Mouse (Mus musculus) CD4-positive helper T cell, adult 2 months (primary cell): Measurements from ENCODE around the gene Csrp3.

ENCODE experiments used
- DNase-seq: peaks from one replicate; pipeline ENCODE4 v3.0.0-alpha.2; 2012; ENCODE audit warnings: low read depth, missing footprints, low spot score

Gene Csrp3

DNA sequence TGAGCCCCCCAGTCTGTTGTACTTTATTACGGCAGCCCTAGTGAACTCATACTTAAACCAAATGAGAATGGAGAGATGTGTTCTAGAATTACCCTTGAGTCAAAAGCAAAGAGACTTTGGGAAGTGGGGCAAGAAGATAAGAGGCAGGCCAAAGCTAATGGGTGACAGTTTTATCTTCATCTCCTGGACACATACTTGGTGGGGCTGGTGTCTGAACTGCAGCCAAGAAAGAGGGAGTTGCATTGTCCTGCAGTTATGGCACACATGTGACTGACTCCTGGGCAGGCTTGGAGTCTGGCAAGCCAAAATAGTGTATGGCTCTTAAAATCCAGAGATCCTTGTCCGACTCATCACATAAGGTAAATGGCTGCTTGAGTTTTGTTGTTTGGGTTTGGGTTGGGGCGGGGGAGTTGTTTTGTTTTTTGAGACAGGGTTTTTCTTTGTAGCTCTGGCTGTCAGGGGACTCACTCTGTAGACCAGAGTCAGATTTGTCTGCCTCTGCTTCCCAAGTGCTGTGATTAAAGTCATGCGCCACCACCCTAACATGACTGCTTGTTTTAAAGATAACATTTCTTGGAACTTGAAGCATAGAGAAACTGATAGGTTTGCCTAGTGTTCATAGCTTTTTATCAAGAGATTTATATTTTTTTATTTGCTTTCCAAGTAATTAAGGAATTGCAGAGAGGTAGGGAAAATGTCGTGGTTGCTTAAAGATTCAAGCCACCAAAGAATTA is 18.5 kb downstream of the Csrp3 start:
- DNase-seq, result no peak

DNA sequence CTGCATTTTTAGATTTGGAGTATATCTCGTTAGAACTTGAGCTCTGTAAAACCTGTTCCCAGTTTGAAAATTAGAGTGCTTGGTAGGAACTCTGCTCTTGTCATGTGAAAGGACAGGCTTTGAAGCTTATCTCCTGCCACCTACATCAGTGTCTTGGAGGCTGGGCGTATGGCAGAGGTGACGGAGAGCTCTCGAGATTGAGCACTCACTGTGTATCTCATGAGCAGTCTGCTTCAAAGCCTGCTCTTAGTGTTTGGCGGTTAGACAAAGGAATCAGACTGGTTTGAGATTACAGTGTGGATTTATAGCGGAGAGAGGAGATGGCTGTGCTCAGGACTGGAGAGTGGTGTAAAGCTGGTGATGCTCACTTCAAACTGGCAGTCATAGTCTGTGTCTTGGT is 22.7 kb downstream of the Csrp3 start:
- no peak for DNase-seq

DNA sequence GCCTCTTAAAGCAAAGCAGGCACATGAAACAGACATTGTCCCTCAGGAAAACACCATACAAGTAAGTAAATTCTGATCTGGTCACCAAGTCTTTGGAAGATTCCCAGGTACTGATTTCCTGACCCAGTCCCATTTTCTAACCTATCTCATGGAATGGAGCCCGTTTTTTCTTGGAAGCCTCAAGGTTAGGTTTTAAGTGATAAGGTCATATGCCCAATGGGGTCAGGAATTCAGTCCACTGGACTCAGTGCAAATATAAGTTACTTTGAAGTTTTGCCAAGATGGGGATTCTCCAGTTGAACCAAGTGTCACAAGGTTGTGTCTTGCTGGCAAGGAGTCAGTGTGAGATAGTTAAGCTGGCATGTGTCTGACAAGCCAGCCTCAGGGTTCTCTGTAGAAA is 23.2 kb downstream of the Csrp3 start:
- DNase-seq, result no peak

DNA sequence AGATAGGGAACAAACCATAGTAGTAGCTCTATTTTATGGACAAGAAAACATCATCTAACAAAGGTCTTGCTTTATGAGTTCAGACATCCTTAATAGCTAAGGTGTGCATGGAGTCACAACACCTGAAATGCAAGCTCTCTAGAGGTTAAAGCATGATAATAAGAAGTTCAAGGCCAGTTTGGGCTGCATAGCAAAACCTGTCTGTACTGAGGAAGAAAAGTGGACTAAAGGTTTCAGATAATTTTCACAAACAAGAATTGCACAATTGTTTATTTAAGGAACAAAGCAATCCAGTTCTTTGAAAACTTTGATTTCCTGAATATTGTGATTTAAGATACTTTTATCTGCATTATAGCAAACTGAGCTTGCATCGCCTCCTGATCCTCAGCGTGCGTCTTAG is 24.2 kb downstream of the Csrp3 start:
- no peak for DNase-seq

DNA sequence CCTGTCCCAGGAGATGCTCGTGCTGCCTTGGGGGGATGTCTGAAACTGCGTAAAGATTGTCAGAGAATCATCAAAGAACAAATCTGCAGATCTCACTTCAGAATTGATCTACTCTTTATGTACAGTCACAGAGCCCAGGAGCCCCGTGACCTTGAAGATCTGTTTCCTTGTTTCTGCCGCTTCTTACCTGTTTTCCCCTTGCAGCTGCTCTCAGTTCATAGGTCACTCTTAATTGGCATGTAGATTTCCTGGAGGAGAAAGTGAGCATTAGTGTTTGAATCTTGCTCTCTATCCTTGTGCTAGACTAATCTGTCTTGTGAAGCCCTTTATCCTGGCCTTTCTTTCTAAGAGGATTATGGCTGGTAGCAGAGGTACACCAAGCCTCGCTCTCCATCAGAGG is 26.2 kb downstream of the Csrp3 start:
- no peak for DNase-seq

DNA sequence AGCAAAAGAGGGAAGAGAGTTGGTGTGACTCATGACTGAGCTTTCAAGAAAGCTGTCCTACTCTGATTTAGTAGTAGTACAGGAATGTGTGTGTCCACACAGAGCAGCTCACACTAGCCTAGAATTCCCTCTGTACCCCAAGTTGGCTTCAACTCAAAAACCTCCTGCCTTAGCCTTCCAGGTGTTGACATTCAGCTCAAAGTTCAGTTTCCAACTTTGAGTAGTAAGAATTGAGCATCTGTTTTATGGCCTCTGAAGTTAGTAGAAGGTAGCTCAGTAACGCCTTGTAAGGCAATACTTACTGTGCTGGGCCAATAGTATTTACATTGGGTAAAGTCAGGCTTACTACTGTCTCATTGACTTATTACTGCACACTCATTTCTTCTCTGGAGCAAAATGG is 34.2 kb downstream of the Csrp3 start:
- no peak for DNase-seq

DNA sequence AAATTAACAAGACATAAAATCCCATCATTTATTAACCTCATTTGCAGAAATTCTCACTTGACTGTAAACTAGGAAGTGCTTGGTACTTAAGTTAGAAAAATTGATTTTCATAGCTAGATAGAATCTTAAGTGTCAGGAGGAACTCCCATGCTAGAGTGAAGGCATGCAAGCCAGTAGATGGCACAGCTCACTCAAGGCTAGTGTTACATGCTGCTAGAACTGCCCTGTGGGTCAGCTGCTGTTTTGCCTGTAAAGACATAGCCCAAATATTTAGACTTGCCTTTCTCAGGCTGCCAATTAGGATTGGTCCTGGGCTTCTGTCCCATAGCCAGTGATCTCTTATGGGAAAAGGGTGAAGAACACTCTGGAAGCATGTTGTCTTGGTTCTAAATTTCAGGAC is 35.5 kb downstream of the Csrp3 start:
- no peak for DNase-seq

DNA sequence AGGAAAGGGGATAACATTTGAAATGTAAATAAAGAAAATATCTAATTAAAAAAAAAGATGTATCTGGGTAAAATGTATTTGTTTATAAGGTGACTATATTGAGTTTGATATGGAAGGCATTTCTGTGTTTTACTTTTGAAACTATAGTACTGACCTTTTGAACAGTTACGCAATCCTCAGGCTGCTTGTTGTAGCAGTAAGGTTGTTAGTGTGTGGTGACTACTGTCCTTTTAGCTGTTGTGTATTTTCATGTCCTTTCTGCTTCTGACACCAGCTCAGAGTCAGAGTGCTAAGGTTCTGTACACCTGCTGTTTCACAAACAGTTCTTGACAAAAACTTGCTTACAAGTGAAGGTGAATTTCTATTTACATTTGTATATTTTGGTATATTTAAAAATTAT is 37.2 kb downstream of the Csrp3 start:
- DNase-seq, result no peak

DNA sequence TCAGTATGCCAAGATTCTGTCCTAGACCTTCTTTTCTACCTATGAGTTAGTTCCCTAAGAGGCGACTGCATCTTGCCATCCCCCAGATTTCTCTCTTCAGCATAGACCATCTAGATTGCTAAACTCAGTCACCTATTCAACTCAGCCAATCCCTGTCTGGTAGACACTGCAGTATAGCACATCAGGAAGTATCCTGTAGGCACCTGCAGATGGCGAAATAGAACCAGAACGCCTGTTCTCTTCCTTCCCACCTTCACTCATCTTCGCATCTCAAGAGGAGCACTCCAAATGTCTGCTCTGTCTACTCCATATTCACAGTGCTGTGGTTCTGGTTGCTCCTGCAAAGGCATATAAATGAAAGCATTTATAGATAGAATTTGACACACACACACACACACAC is 41.2 kb downstream of the Csrp3 start:
- DNase-seq, result no peak

DNA sequence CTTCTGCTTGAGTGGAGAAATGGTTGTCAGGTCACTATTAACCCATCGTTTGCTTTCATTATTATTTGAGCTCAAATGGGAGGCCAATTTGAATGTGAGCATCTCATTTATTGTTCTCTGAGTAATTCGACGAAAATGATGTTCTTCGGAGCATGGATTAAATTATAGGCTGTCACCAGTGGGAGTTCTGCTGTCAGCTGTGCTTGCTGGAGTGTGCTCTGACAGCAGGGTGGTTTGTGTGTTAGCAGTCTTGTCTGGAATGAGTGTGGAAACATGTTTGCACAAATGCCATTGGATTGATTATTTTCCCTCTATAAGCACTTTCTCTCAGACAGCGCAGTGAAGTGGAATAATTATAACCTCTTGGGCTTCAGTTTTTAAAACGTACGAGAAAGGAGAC is 44.5 kb downstream of the Csrp3 start:
- no peak for DNase-seq

DNA sequence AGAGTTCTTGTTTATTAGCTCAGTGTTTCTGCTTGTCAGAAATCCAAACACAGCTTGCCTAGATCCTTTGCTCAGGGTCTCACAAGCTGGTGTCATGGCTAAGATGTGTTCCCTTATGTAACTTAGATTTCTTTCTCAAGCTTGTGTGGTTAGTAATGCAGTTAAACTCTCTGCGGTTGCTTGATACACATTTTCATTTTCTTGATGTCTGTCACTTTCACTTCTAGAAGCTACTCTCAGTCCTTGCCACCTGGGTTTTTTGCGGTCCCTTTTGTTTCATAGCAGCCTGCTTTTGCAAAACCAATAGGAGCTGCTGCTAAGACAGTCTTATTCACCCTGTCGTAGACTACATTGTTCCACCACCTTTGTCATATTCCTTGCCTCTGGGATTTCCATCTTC is 52.7 kb downstream of the Csrp3 start:
- peak; percentile 58 for DNase-seq

DNA sequence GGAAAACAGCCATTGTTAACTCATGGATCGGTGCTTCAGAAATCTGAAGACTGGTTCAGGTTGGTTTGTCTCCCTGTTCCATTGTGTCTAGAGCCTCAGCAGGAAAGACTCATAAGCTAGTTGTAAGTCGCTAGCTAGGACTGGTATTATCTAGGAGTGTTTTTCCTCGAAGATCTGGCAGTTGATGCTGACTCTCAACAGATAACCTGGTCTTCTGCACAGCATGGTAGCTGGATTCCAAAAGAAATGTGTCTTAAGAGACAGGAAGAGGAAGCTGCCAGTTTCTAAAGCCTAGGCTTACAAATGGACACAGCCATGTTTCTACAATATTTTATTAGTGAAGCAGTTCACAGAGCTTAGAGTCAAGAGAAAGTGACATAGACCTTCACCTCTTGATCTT is 56.4 kb downstream of the Csrp3 start:
- no peak for DNase-seq

DNA sequence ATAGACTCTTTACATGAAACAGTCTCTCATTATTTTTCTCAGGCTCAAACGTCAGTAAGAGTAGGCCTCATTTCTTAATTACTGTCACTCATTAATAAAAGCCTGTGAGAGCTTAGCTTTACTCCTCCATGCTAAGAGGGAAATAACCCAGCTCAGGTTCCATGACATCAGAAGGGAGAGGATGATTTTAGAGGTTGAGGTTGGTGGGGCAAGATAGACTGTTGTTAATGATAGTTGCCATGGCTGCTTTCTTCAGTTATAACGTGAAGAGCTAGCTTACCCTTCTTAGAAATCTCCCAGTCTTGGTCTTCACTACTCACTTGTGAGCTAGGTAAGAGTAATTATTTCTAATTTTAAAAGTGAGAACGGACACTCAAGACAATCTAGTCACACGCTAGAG is 57.7 kb downstream of the Csrp3 start:
- DNase-seq, result peak; percentile 48

DNA sequence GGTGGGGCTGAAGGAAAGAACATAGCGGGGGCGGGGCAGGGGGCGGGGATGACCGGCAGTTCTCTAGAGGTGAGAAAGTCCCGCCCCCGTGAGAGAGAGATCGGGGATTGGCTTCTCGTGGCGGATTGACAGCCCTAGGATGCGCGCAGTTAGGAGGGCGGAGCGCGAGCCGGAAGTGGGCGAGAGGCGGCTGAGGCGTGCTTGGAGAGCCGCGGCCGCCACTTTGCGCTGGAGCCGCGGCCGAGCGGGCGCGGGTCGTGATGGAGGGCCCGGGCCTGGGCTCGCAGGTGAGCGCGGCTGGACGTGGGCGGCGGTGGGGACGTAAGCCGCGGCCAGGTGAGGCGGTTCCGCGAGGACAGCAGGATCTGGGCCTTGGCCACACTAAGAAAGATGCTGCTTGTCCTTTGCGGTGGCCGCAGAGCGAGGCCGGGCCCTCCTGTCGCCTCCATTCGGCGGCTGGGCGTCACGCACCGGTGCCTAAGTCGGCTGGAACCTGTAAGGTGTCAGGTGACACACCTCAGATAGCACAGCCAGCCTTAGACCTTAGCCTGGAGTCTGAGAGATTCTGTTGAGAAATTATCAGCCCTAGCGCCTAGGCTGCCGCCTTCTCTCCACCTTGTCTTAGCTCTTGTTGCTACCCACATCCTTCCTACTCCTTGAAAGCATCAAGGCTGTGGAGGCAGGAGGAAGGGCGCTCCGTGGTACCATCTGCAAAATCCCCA is 58.8 kb downstream of the Csrp3 start, which contains the start of gene Zdhhc13:
Zdhhc13 (plus strand) TSS at position 153 of the 722 bp plus-strand sequence.
- DNase-seq, result peak; percentile 95

DNA sequence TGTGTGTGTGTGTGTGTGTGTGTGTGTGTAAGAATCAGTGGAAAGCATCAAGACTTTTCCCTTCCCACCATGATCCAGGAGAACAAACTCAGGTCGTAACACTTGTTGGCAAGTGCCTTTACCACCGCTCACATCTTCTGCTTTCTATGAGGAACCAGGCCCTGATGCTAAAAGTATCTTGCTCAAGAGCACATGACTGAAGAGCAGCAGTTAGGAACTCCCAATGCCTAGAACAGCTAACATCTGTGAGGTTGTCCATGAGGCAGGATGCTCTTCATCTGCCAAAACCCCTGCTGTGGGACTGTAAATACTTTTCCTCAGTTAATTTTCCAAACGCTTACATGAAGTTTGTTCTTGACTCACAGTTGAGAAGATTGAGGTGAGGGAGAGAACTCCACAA is 59.5 kb downstream of the Csrp3 start:
- DNase-seq, result no peak

DNA sequence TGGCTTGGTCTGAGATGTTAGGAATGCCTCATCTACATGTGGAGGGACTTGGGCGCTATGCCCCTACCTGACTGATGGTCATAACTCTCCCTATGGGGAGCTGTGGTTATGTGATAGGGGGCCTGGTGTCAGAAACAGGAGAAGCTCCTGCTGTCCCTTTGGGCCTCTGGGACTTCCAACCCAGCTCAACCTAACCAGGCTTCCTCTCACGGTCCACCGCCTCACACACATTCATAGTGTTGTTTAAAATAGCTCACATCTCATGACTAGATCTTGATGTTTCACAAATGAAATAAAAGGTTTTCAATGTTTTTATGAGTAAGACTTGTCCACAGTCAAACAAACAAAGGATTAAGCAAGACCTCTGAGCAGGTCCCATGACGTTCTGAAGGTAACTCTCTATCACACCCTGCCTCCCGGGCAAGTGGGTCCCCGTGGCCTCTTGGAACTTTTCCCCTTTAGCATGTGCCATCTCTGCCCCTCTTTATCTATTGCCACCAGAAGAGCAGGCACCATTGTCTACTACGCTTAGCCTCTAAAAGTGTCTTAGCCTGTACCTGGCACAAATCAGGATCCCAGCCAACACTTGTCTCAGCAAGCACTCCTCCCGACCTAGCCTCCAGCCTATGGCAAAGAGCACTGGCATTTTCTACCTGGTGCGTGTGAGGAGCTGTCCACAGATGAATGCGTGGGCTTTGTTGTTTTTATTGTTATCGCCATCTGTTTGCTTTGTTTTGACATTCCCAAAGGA is 62.9 kb downstream of the Csrp3 start:
- no peak for DNase-seq

DNA sequence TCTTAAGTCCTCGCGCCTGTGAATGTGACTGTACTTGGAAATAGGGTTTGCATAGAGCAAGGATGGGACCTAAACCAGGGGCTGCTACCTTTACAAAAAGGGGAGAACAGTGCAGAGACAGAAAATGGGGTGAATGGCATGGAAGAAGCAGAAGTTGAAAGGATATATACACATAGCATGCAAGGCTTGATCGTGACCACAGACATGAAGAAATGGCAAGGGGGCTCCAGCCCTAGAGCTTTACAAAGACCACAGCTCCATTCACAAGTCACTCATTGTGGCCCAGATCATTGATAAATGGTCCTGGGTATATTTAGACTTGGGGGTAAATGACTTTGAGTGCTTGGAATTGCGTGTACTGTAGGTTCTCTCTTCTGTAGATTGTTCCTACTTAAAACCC is 65.4 kb downstream of the Csrp3 start:
- no peak for DNase-seq
